Mouse (Mus musculus) right cerebral cortex, postnatal 4 days (tissue): Measurements from ENCODE around the gene Zfp652.
A peak's percentile ranks its signal among the peaks of the same experiment; 100 is the strongest.

ENCODE experiments used
- DNase-seq: peaks from one replicate; pipeline ENCODE4 v3.0.0-alpha.2; 2022

The Zfp652 gene

DNA sequence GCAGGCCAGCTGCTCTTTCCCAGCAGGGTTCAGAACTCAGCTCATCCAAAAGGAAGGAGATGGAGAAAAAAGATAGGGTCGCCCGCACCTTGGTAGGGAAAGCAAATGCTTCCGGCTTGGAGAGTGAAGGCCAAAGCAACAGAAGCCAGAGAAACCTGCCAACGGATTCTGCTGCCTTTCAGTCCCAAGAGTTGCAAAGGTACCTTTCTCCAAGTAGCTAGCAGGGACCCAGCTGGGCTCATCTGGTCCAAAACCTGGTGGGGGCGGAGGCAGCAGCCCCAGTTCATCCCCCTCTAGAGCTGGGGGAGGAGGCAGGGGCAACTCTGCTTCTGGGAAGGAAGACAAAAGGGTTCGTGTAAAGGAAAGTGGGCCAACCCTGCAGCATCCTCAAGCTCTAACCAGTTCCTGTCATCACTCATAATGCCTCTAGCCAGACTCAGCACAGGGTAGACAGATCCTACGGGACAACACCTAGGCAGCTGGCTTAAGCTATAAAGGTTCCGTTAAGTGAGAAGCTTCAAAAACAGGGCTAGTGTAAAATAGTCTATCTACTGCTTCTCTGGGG lies 120.6 kb downstream of the Zfp652 start:
- no peak for DNase-seq

- DNase-seq, result no peak
Measured at GRCm38 (mm10) chr11:95833631-95834142, 121.2 kb downstream of the Zfp652 start.

DNA sequence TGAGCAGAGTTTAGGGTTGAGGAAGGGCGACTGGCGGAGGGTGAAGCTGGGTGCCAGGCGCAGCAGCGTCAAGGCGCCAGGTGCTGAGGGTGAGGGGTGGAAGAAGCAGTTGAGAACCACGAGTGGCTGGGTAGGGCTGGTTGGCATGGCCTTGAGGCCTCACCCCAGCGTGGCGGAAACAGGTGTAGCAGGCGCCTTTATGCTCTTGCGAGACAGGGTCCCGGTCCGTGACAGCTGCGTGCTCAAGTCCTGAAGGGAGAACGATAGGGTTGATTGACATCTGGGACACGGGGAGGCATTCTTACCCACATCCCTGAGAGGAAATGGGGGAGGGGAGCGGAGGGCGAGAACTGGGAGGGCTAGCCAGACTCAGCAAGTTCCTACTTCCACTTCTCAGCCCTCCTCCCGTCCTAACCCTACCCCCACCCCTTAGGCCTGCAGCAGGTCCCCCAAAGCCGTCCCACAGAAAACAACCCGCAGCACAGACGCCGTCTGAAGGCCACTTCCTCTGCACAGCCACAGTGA lies 121.7 kb downstream of the Zfp652 start:
- no peak for DNase-seq

DNA sequence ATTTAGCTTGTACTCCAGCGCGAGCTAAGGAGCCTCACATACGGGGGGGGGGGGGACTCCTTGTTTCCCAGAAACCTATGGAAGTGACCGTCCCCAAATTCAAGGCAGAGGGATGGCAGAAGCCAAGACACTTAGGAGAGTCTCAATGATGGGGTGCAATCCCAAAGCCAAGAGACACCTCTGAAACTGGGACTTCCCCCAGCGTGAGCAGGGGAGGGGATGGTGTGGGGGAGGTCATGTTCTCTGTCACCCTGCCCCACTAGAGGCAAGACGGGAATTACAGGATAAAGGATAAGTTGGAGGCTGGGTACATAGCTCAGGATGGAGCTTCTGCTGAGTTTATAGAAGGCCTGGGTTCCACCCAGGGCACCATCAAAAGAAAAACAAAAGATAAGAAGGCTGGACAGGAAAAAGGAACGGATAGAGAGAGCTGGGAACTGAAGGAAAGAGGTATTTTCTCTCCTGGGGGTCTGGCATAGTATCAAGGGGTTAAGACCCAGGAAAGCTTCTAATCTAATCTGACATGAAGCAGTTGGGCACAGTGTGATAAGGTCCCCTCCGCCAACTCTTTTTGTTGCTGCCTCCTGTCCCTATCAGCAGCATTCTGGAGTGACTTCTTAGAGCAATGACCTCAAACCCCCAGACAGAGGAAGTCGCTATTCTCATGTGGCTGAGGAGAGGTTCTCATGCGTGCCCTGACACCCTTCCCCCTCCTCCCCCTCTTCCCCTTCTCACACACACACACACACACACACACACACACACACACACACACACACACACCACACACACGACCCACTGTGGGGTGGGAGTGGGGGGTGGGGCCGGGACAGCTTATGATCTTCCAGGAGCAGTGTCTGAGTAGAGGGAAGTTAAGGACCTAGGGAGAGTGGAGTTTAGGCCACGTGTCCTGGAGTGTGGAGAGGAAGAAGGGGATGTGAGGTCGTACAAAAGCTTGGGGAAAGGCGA lies 122.6 kb downstream of the Zfp652 start:
- no peak for DNase-seq

- DNase-seq, result no peak
Measured at GRCm38 (mm10) chr11:95835832-95836231, 123.4 kb downstream of the Zfp652 start.

DNA sequence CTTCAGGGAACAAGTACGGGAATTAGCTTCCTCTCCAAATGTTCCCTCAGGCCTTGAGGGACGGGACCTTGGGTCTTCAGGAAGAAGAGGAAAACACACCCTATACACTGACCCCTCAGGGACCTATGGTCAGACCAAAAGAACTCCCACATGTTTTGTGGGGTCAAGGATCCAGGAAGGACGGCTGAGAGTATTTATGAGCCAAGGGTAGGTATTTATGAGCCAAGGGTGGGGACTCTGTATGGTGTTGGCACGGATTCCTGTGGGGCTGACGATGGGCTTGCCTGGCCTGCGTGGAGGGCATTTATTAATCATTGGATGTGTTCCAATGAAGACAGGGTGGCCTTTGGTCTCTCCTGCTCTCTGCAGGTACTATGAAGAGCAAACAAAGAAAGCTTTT lies 124.0 kb downstream of the Zfp652 start:
- no peak for DNase-seq

- DNase-seq, result peak; percentile 69
Measured at GRCm38 (mm10) chr11:95837059-95837458, 124.6 kb downstream of the Zfp652 start, which contains the start of gene Gngt2. Gngt2 (plus strand) TSS chr11:95837216.

- DNase-seq, result no peak
Measured at GRCm38 (mm10) chr11:95838598-95838997, 126.1 kb downstream of the Zfp652 start.

- no peak for DNase-seq
Measured at GRCm38 (mm10) chr11:95838999-95839868, 126.8 kb downstream of the Zfp652 start.

GRCm38 (mm10) chr11:95840694-95841497 lies 128.4 kb downstream of the Zfp652 start:
- DNase-seq, result no peak

DNA sequence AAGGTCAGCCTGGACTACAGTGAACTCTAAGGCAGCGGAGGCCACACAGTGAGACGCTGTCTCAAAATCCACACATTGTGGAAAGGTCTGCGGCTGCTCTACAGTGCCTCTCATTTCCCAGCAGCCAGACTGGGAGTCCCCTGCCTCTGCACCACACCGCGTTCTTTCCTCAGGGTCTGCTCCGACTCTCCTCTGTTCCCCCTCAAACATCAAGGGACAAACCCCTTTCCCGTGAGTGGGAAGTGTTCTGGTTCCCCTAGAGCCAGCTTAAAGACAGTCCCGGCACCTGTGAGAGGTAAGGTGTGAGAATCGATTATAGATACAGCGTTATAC lies 129.0 kb downstream of the Zfp652 start:
- DNase-seq, result no peak

- no peak for DNase-seq
Measured at GRCm38 (mm10) chr11:95842074-95842681, 129.7 kb downstream of the Zfp652 start, which contains the start of gene Abi3. Abi3 (minus strand) TSS chr11:95842476.

- no peak for DNase-seq
Measured at GRCm38 (mm10) chr11:95842953-95843352, 130.5 kb downstream of the Zfp652 start.

DNA sequence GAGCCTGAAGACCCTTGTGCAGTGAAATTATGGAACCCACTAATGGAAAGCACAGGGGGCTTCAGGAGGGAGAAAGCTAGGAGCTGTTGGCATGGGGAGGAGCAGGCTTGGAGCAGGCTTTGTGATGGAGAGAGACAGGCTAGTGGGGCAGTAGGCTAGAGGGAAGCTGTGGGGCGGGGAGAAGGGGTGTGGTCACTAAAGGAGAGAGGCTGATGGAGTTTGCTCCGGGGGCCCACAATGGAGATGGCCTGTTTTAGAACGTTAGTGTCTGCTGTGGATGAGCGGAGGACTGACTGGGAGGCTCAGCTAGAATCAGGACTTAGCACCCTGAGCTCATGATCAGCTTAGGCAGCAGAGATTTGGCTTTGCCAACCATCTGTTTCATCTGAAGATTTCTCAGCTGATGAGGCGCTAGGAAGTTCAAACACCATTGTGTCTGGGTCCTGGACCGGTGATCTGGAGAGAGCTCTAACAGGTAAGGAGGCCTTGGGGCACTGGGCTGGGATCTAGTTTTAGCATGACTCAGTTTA lies 131.0 kb downstream of the Zfp652 start:
- no peak for DNase-seq

- no peak for DNase-seq
Measured at GRCm38 (mm10) chr11:95844935-95845334, 132.5 kb downstream of the Zfp652 start.

- DNase-seq, result no peak
Measured at GRCm38 (mm10) chr11:95850898-95851297, 138.4 kb downstream of the Zfp652 start.

DNA sequence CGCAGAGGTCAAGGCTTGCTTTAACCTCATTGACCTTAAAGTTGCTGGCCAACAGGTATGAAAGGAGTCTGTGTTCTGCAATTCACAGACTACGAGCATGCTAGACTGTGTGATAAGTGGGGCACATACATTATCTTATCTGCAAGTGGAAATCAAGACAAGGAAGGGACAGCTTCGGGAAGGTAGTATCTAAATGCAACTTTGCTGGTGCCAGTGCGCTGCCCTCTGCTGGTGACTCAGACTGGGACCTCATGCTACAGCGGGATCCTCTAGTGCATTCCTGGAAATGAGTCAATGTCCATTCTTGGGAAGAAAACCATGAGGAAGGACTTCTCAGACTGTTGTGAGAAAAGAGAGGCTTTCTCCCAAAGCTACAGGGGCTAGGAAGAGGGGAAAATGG lies 141.2 kb downstream of the Zfp652 start:
- DNase-seq, result peak; percentile 55

- DNase-seq, result no peak
Measured at GRCm38 (mm10) chr11:95857306-95857705, 144.8 kb downstream of the Zfp652 start.

- no peak for DNase-seq
Measured at GRCm38 (mm10) chr11:95857716-95858527, 145.4 kb downstream of the Zfp652 start.
